Mouse (Mus musculus) stomach, embryonic 16.5 days (tissue): ENCODE results near the gene Inhbc. TPM values are rescaled to one million over a fixed set of nuclear protein-coding genes. Genes with fewer than 3 reads are reported as not detected.

Experiments
- ATAC-seq: fragments of 200-750 bp; cut with Nextera tagmentation; 2 replicates; pipeline ENCODE4 v1.8.0; 2017; ENCODE audit warnings: moderate number of reproducible peaks, moderate TSS enrichment; ENCODE audit not compliant: insufficient read depth, low FRiP score
- H3K27ac ChIP-seq: fragments of 300-500 bp; sonication (generic); 2 replicates; pipeline ENCODE4 v1.5.1; 2014; ENCODE audit warnings: low read length
- H3K27me3 ChIP-seq: fragments of 300-500 bp; sonication (generic); 2 replicates; pipeline ENCODE4 v1.6.1; 2014; ENCODE audit warnings: low read length, control low read depth, mixed read lengths; ENCODE audit not compliant: control insufficient read depth, insufficient read depth
- H3K36me3 ChIP-seq: fragments of 300-500 bp; sonication (generic); 2 replicates; pipeline ENCODE4 v1.6.1; 2014; ENCODE audit warnings: low read length; ENCODE audit not compliant: control insufficient read depth, insufficient read depth
- H3K4me1 ChIP-seq: fragments of 300-500 bp; sonication (generic); 2 replicates; pipeline ENCODE4 v1.6.1; 2014; ENCODE audit warnings: low read length, control low read depth, mixed read lengths; ENCODE audit not compliant: control insufficient read depth, insufficient read depth
- H3K4me2 ChIP-seq: fragments of 300-500 bp; sonication (generic); 2 replicates; pipeline ENCODE4 v1.6.1; 2014; ENCODE audit warnings: low read depth, low read length, mixed read lengths
- H3K4me3 ChIP-seq: fragments of 300-500 bp; sonication (generic); replicated peaks from 2 replicates; pipeline ENCODE4 v1.5.1; 2014; ENCODE audit warnings: mild to moderate bottlenecking, low read length
- H3K9ac ChIP-seq: fragments of 300-500 bp; sonication (generic); 2 replicates; pipeline ENCODE4 v1.6.1; 2014; ENCODE audit warnings: low read length
- H3K9me3 ChIP-seq: fragments of 300-500 bp; sonication (generic); replicated peaks from 2 replicates; pipeline ENCODE4 v1.6.1; 2016; ENCODE audit warnings: low read length, control low read depth; ENCODE audit not compliant: control insufficient read depth
- WGBS: fragments of 180-500 bp; shearing (Covaris S2); extraction: QIAGEN DNeasy Blood & Tissue Kit; methylation state at CpG from one replicate; pipeline ENCODE4 v1.1.7; 2014; 5-methylcytosine and 5-hydroxymethylcytosine counted together
- polyA plus RNA-seq: library from polyadenylated mRNA; unstranded; fragments of >200 nt; fragmentation: Nextera tagmentation; extraction: Ambion mirVana; gene quantifications from 2 replicates; pipeline ENCODE4 v1.2.1, GENCODE M21; 2015

The Inhbc gene
- polyA plus RNA-seq, 1 experiment from 2014 or later, result 0.27 TPM

DNA sequence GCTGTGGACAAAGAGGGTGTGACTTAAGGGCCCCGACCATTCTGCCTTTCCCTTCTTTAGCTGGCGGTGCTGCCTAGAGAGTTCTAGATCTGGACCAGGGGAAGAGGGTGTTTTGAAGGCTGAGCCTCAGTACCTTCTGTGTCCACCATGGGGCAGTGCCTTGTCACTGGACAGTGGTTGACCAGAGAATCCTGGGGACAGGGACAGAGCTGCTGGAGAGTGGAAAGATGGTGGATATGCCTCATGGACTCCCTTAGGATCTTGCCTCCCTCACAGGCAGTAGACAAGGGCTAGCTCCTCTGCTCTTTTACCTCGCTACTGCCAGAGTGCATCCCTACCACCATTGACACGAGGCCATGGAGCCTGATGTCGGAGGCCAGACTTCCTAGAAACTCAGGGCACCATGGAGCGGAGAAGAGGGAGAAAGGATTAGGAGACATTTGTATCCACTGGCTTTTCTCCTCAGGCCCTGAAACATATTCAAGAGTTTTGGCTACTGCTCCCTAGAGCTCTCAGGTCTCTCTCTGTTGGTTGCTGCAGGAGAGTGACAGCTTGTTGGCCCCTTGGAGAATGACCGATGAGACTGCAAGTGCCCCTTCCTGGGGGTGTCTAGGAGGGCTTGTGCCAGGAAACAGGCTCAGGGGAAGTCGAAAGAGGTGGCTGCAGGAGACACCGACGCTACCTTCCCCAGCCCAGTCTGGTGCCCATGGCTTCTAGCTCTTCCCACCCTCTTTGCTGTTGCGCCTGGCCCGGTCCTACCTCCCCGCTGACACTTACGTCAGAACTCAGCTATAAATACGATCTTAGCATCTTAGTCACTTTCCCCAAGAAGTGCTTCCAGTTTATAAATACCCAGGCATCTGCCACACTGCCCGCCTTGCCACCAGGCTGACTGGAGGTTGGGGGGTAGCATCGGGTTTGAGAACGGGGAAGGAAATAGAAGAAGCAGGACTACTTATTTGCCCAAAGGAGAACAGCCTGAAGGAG is 16.0 kb downstream of the Inhbc start, which contains the start of gene Inhbe:
Gene Inhbe (minus strand): TSS at position 503 of the 987 bp plus-strand sequence.
- no peak within 1 kb of the TSS for H3K4me3 ChIP-seq
- no peaks in the 10 kb centered on the region for H3K9me3 ChIP-seq
- H3K4me1 ChIP-seq, result peaks cover 5% of the 10 kb centered on the region; the same call in 1 of the 2 replicates
- 80% methylated on average over 18 of the region's 18 CpGs for WGBS
- no peaks in the 10 kb centered on the region for H3K27me3 ChIP-seq
- H3K9ac ChIP-seq, result no peak within 1 kb of the TSS
- no peak within 1 kb of the TSS for H3K27ac ChIP-seq
- H3K36me3 ChIP-seq, result no peaks in the 10 kb centered on the region
- no peak for ATAC-seq
- H3K4me2 ChIP-seq, result no peak within 1 kb of the TSS

GRCm38 (mm10) chr10:127352766-127353165 is 17.5 kb downstream of the Inhbc start:
- Histone ChIP-seq H3K9me3 (no peaks in the 10 kb centered on the region), H3K4me3 (no peak overlapping the region), H3K27me3 (no peaks in the 10 kb centered on the region), H3K4me1 (peaks cover 5% of the 10 kb centered on the region; the same call in 1 of the 2 replicates), H3K36me3 (no peaks in the 10 kb centered on the region), H3K27ac (no peak overlapping the region), H3K9ac (no peak overlapping the region), H3K4me2 (no peak overlapping the region)
- no peak for ATAC-seq
- WGBS, result 85% methylated on average over 11 of the region's 11 CpGs

DNA sequence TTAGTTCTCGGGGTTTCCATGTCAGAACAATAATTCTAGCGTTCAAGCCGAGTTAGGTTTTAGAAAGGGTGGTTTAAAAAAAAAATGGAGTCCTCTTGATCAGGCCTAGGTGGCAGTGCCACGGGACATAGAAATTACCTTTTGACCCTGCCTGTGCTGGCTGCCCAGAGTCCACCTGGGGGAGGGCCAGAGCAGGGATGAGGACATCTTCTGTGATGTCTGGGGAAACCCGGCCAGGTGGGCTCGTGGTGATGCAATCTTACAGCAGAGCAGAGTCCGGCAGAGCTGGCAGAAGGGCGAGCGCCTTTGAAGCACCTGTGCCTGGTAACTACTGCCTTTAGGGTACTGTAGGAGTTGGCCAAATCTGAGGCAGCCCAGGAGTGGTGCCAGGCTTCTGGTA is 18.0 kb downstream of the Inhbc start:
- peaks cover 5% of the 10 kb centered on the region; the same call in 1 of the 2 replicates for H3K4me1 ChIP-seq
- H3K9me3 ChIP-seq, result no peaks in the 10 kb centered on the region
- no peak for ATAC-seq
- WGBS, result 80% methylated on average over 9 of the region's 9 CpGs
- H3K4me3 ChIP-seq, result no peak overlapping the region
- no peaks in the 10 kb centered on the region for H3K36me3 ChIP-seq
- H3K4me2 ChIP-seq, result no peak overlapping the region
- no peak overlapping the region for H3K9ac ChIP-seq
- H3K27me3 ChIP-seq, result no peaks in the 10 kb centered on the region
- H3K27ac ChIP-seq, result no peak overlapping the region

DNA sequence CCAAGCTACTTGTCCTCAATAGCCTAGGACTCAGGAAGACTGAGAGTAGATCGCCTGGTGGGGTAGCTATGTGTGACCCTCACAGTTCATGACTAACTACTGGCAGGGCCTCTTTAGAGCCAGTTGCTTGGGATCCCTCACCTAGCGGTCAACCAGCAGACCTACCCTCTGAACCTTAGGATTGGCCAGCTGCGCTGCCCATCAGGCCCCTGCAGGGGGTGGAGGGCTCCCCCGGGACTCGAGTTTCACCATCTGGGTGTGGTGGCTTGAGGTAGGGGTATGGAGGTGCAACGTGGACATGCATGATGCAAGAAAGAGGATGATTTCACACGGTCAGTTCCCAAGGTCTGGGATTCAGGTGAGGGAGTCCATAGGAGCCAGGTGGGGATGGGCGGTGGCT is 18.5 kb downstream of the Inhbc start:
- 66% methylated on average over 8 of the region's 8 CpGs for WGBS
- Histone ChIP-seq H3K27me3 (no peaks in the 10 kb centered on the region), H3K9me3 (no peaks in the 10 kb centered on the region), H3K27ac (no peak overlapping the region), H3K36me3 (no peaks in the 10 kb centered on the region), H3K4me3 (no peak overlapping the region), H3K9ac (no peak overlapping the region), H3K4me2 (no peak overlapping the region), H3K4me1 (peaks cover 5% of the 10 kb centered on the region; the same call in 1 of the 2 replicates)
- no peak for ATAC-seq

DNA sequence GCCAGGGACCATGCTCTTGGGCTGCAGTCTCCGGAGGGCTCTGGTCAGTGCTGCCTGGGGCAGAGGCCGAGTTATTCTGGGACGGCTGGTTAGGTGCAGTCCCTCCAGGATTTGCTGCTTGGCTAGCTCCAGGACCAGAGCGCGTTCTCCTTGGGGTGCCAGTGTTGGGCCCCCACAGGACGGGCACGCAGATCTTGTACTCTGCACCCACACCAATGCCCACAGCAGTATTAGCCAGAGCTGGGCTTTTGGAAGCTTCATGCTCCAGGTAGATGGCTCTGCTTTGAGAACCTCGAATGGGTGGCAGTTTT is 19.0 kb downstream of the Inhbc start:
- H3K4me2 ChIP-seq, result no peak overlapping the region
- H3K9ac ChIP-seq, result peak overlapping the region; percentile 44; the same call in 1 of the 2 replicates
- H3K36me3 ChIP-seq, result no peaks in the 10 kb centered on the region
- H3K4me1 ChIP-seq, result peaks cover 5% of the 10 kb centered on the region; the same call in 1 of the 2 replicates
- ATAC-seq, result no peak
- no peaks in the 10 kb centered on the region for H3K9me3 ChIP-seq
- no peak overlapping the region for H3K27ac ChIP-seq
- no peak overlapping the region for H3K4me3 ChIP-seq
- no peaks in the 10 kb centered on the region for H3K27me3 ChIP-seq
- WGBS, result 80% methylated on average over 8 of the region's 8 CpGs

DNA sequence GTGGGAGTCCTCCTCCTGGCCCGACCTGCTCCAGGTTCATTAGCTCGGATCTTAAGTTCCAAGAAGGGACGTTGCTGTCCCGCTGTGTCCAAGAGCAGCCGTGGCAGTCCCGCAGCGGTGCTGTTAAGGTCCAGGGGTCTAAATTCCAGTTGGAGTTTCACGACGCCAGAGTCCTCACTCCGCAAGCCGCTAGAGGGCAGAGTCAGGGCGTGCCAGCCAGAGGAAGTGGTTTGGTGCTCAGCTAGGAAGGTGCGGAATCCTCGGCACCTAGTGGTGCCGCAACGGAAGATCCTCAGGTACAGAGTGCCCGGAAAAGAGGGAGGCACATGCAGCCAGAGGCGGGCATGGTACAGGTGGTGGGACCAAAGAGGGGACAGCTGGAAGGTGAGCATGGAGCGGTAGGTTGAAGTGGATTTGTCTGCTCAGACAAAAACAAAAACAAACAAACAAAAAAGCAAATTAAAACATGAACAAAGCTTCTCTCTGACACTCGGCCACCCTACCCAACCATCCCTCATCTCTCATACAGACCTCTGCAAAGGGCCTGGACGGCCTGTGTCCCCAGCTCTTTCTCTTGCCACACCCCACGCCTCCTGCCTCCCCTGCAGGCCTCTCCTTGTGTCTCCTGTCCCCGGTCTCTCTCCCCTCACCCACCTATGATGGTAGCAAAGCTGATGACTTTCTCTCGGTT is 19.5 kb downstream of the Inhbc start:
- Histone ChIP-seq H3K4me1 (peaks cover 5% of the 10 kb centered on the region; the same call in 1 of the 2 replicates), H3K36me3 (no peaks in the 10 kb centered on the region), H3K27ac (no peak overlapping the region), H3K4me3 (peak overlapping the region; percentile 28), H3K4me2 (peak overlapping the region; percentile 56), H3K9me3 (no peaks in the 10 kb centered on the region), H3K27me3 (no peaks in the 10 kb centered on the region), H3K9ac (peak overlapping the region; percentile 66)
- WGBS, result 10% methylated on average over 24 of the region's 24 CpGs
- peak; percentile 76; the same call in 1 of the 2 replicates for ATAC-seq

DNA sequence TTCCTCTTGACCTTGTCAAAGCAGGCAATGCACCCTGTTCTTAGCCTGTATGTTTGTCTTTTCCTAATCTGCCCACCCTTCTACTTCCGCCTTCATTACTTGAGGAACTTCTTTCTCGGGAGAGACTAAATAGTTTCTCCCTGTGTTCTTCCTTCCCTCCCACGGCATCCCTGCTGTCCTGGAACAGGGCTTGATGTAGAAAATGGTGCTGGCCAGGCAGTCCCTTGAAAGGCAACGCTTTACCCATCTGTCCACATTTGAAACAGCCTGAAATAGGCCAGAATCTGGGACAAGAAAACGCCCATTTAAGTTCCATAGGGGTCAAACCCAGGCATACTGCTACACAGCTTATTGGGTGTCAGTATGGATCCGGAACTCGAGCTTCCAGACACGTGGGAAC is 20.4 kb downstream of the Inhbc start:
- Histone ChIP-seq H3K4me1 (peaks cover 5% of the 10 kb centered on the region; the same call in 1 of the 2 replicates), H3K4me2 (no peak overlapping the region), H3K9ac (no peak overlapping the region), H3K27ac (no peak overlapping the region), H3K4me3 (no peak overlapping the region), H3K27me3 (no peaks in the 10 kb centered on the region), H3K36me3 (no peaks in the 10 kb centered on the region), H3K9me3 (no peaks in the 10 kb centered on the region)
- 71% methylated on average over 8 of the region's 8 CpGs for WGBS
- no peak for ATAC-seq

DNA sequence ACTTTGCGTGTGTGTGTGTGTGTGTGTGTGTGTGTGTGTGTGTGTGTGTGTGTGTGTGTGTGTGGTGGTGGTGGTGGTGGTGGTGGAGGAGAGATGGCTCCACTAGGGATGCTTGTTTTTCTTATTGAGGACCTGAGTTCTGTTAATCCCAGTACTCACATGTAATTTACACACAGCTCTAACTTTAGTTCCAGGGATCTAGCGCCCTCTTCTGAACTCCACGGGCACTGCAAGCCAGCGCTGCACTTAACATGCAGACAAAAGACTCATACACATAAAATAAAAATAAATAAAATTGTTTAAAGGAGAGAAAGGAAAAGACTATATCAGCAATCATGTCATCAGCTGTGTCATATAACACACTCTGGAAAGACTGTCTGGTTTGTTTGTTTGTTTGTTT is 21.3 kb downstream of the Inhbc start:
- ATAC-seq, result no peak
- 69% methylated on average over 4 of the region's 4 CpGs for WGBS
- H3K27me3 ChIP-seq, result no peaks in the 10 kb centered on the region

GRCm38 (mm10) chr10:127346173-127346572 is 24.1 kb downstream of the Inhbc start:
- Histone ChIP-seq H3K27ac (no peak overlapping the region), H3K27me3 (no peaks in the 10 kb centered on the region), H3K4me3 (no peak overlapping the region), H3K9me3 (no peaks in the 10 kb centered on the region), H3K9ac (no peak overlapping the region), H3K36me3 (no peaks in the 10 kb centered on the region), H3K4me1 (peaks cover 5% of the 10 kb centered on the region; the same call in 1 of the 2 replicates), H3K4me2 (no peak overlapping the region)
- ATAC-seq, result no peak
- 78% methylated on average over 3 of the region's 3 CpGs for WGBS

More for the DNA sequence above, 21.3 kb downstream of the Inhbc start:
- H3K4me3 ChIP-seq, result no peak overlapping the region
- no peaks in the 10 kb centered on the region for H3K9me3 ChIP-seq
- H3K9ac ChIP-seq, result no peak overlapping the region
- H3K36me3 ChIP-seq, result no peaks in the 10 kb centered on the region
- H3K27ac ChIP-seq, result no peak overlapping the region
- peaks cover 5% of the 10 kb centered on the region; the same call in 1 of the 2 replicates for H3K4me1 ChIP-seq
- no peak overlapping the region for H3K4me2 ChIP-seq
